Mouse (Mus musculus) lung, postnatal 0 days (tissue): ENCODE measurements around the gene Spns3. TPM values are rescaled to one million over a fixed set of nuclear protein-coding genes. Genes with fewer than 3 reads are reported as not detected.

Experiments used
- ATAC-seq: fragments of 200-750 bp; cut with Nextera tagmentation; 2 replicates; pipeline ENCODE4 v1.8.0; 2017; ENCODE audit warnings: moderate library complexity
- DNase-seq: peaks from one replicate; pipeline ENCODE4 v3.0.0-alpha.2; 2016; ENCODE audit warnings: low spot score
- H3K27ac ChIP-seq: fragments of 300-500 bp; sonication (generic); 2 replicates; pipeline ENCODE4 v1.5.1; 2014; ENCODE audit warnings: antibody characterized with exemption, mild to moderate bottlenecking, low read length, mixed read lengths
- H3K27me3 ChIP-seq: fragments of 300-500 bp; sonication (generic); replicated peaks from 2 replicates; pipeline ENCODE4 v1.6.1; 2014; ENCODE audit warnings: low read length, mixed read lengths; ENCODE audit not compliant: insufficient read depth
- H3K36me3 ChIP-seq: fragments of 300-500 bp; sonication (generic); 2 replicates; pipeline ENCODE4 v1.6.1; 2014; ENCODE audit warnings: low read length, mixed read lengths; ENCODE audit not compliant: insufficient read depth
- H3K4me1 ChIP-seq: fragments of 300-500 bp; sonication (generic); 2 replicates; pipeline ENCODE4 v1.6.1; 2014; ENCODE audit warnings: antibody characterized with exemption, low read depth, low read length, mixed read lengths; ENCODE audit not compliant: insufficient read depth
- H3K4me2 ChIP-seq: fragments of 300-500 bp; sonication (generic); replicated peaks from 2 replicates; pipeline ENCODE4 v1.6.1; 2014; ENCODE audit warnings: low read depth, mild to moderate bottlenecking, low read length, moderate library complexity, mixed read lengths
- H3K4me3 ChIP-seq: fragments of 300-500 bp; sonication (generic); 2 replicates; pipeline ENCODE4 v1.5.1; 2014; ENCODE audit warnings: low read depth, low read length
- H3K9ac ChIP-seq: fragments of 300-500 bp; sonication (generic); replicated peaks from 2 replicates; pipeline ENCODE4 v1.6.1; 2014; ENCODE audit warnings: low read depth, mild to moderate bottlenecking
- H3K9me3 ChIP-seq: fragments of 300-500 bp; sonication (generic); 2 replicates; pipeline ENCODE4 v1.6.1; 2016; ENCODE audit warnings: low read length, mixed read lengths
- CTCF ChIP-seq: IDR thresholded peaks from 2 replicates; pipeline ENCODE4 v1.5.1; 2016; ENCODE audit warnings: antibody characterized with exemption, mild to moderate bottlenecking
- EP300 ChIP-seq: IDR thresholded peaks from 2 replicates; pipeline ENCODE4 v1.6.1; 2016; ENCODE audit warnings: antibody characterized with exemption, mild to moderate bottlenecking, control low read depth
- WGBS: fragments of 180-500 bp; shearing (Covaris S2); extraction: QIAGEN DNeasy Blood & Tissue Kit; methylation state at CpG from one replicate; pipeline ENCODE4 v1.1.7; 2014; 5-methylcytosine and 5-hydroxymethylcytosine counted together
- polyA plus RNA-seq: library from polyadenylated mRNA; unstranded; fragments of >200 nt; fragmentation: Nextera tagmentation; extraction: Ambion mirVana; gene quantifications from 2 replicates; pipeline ENCODE4 v1.2.1, GENCODE M21; 2015

Gene Spns3
- polyA plus RNA-seq, 1 experiment from 2014 or later, result 0.06 TPM

DNA sequence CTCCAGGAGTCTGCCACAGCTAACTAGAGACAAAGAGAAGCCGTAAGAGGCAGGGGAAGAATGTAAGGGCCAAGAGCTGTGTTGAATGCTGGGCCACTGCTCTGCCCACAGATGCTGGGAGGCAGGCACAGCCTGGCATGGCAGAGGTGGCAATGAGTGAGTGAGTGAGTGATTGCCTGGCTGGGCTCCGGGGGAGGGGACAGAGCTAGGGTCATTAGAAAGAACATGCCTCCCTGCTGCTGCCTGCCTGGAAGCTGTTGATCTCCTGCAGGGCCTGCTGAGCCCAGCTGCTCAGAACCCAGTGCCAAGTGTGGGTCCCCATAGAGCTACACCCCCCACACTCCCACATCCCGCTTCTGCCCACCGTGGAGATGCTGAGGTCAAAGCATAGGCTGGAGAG is 52.9 kb downstream of the Spns3 start:
- Histone ChIP-seq H3K4me3 (no peak overlapping the region), H3K4me2 (no peak overlapping the region), H3K36me3 (no peaks in the 10 kb centered on the region), H3K4me1 (no peaks in the 10 kb centered on the region), H3K9me3 (no peaks in the 10 kb centered on the region), H3K9ac (no peak overlapping the region), H3K27me3 (no peaks in the 10 kb centered on the region), H3K27ac (no peak overlapping the region)
- TF ChIP-seq CTCF, result no peak
- TF ChIP-seq EP300, result no peak
- DNase-seq (no peak), ATAC-seq (no peak)
- 24% methylated on average over 4 of the region's 4 CpGs for WGBS

DNA sequence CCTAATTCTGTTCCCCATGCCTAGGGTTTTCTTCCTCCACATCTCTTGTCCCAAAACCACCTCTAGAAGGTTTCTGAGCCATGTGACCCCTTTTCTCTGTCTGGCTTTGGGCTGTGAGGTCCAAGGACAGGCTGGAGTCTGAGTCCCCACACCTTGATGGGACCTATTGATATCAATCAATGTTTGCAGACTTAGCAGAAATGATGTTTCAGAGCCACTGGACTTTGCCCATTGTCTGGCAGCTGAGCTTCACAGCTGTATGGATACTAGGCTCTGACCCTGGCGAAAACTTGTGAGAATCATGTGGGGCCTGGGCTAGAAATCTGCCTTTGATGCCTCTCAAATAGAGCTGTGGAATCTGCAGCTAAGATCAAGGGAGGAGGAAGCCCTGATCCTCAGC is 53.5 kb downstream of the Spns3 start:
- Histone ChIP-seq H3K9ac (no peak overlapping the region), H3K4me1 (no peaks in the 10 kb centered on the region), H3K4me3 (no peak overlapping the region), H3K27ac (no peak overlapping the region), H3K4me2 (no peak overlapping the region), H3K36me3 (no peaks in the 10 kb centered on the region), H3K9me3 (no peaks in the 10 kb centered on the region), H3K27me3 (no peaks in the 10 kb centered on the region)
- DNase-seq (no peak), ATAC-seq (no peak)
- 64% methylated on average over 1 of the region's 1 CpGs for WGBS
- TF ChIP-seq CTCF, result no peak
- no peak for TF ChIP-seq EP300

DNA sequence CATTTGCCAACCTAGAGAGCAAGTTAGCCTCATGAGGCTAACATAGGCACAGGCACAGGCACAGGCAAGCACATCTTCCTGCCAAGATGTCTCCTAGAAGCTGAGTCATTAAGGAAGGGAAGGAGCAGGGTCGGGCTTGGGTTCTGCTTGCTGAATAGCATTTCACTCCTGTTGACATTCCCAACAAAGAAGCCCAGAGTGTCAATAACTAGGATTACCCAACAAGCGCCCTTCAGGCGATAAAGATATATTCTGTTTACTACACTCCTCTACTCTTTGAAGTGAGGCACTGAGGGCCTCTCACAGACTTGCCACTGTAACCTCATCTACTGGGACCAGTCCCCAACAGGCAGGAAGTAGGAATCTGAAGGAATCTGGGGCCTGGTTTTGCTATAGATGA is 54.2 kb downstream of the Spns3 start:
- Histone ChIP-seq H3K4me1 (no peaks in the 10 kb centered on the region), H3K4me3 (no peak overlapping the region), H3K27ac (no peak overlapping the region), H3K9me3 (no peaks in the 10 kb centered on the region), H3K36me3 (no peaks in the 10 kb centered on the region), H3K27me3 (no peaks in the 10 kb centered on the region), H3K9ac (no peak overlapping the region), H3K4me2 (no peak overlapping the region)
- DNase-seq (no peak), ATAC-seq (no peak)
- 37% methylated on average over 3 of the region's 3 CpGs for WGBS
- TF ChIP-seq CTCF (no peak), EP300 (no peak)

DNA sequence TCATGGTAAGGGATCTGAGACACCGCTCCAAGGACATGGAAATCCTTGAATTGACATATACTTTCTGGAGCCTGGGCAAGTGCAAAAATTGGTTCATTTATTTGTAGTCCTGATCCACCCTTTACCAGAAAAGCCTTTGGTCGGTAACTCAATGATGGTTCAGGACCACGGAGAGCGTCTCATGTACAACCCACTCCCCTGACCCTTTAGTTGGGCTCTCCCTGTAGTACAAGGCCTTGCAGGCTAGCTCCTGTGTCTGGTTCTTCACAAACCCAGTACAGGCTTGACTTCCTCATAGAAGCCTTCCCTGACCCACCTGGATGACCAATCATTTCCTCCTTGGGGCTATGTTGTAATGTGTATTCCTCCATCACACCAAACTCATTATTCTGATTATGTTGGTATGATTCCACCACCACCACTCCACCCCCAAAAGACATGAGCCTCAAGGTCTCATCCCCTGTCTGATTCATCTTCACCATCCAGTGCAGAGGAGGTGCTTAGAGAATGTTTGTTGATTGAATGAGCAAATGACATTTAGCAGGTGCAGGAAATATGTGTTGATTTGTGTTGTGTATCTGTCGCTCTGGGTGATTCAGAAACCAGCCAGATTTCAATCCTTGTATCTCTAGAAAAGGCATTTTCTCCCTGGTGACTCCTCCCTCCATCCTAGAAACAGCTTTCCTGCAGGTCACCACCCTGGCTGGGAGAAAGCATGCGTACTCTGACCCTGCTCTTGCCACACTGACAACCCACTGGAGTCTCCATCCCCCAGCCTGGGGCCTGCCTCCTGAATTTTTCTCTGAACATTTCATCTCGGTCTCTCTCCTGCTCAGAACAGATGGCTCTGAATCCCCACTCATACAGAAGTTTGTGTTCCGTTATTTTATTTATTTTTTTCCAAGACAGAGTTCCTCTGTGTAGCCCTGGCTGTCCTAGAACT is 56.0 kb downstream of the Spns3 start:
- Histone ChIP-seq H3K27me3 (0 out of 2 replicates have a peak, but pooled peaks cover under 1% of the 10 kb centered on the region), H3K9me3 (no peaks in the 10 kb centered on the region), H3K4me3 (no peak overlapping the region), H3K4me1 (0 out of 2 replicates have a peak, but pooled peaks cover 2% of the 10 kb centered on the region), H3K9ac (no peak overlapping the region), H3K27ac (no peak overlapping the region), H3K36me3 (no peaks in the 10 kb centered on the region), H3K4me2 (no peak overlapping the region)
- TF ChIP-seq CTCF, result no peak
- TF ChIP-seq EP300, result no peak
- ATAC-seq (no peak), DNase-seq (no peak)
- 47% methylated on average over 8 of the region's 8 CpGs for WGBS

DNA sequence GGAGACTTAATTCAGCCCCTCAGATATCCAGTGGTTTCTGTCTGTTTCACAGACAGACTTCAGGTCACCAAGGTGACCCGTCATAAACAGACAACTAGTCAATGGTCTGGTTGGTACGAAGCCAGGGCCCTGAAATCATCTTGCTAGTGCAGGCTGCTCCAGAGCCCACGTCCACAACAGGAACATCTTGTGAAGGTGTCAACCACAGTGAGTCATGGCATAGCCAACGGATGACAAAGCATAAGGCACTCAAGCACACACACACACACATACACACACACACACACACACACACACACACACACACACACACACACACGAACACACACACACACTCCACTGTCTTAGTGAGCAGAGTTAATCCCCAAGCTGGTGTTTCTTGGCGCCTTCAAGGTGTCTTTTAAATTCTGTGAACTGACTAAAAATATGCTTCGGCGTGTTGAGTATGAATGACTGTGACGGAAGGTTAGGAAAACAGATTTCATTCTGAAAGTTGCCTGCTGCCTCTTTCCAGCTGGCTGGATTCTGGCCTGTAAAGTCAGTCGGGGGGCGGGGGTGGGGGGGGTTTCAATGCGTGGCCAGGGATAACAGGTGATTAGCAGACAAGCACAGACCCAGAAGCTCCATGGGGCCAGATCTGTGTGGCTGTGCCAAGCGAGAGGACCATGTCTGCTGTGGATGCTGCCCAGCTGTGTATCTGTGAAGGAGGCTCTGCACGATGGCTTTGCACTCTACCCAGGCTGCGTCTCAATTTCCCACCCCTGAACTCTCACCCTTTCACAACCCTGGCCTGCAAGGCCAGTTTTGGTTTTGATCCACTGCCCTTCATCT is 59.0 kb downstream of the Spns3 start:
- WGBS, result 65% methylated on average over 15 of the region's 15 CpGs
- no peak for TF ChIP-seq EP300
- no peak for TF ChIP-seq CTCF
- H3K36me3 ChIP-seq, result no peaks in the 10 kb centered on the region
- no peak overlapping the region for H3K4me3 ChIP-seq
- H3K9ac ChIP-seq, result no peak overlapping the region
- no peak for DNase-seq
- ATAC-seq, result no peak
- 0 out of 2 replicates have a peak, but pooled peaks cover 3% of the 10 kb centered on the region for H3K27me3 ChIP-seq
- peaks cover 8% of the 10 kb centered on the region; the same call in 1 of the 2 replicates for H3K4me1 ChIP-seq
- no peak overlapping the region for H3K27ac ChIP-seq
- H3K4me2 ChIP-seq, result no peak overlapping the region
- no peaks in the 10 kb centered on the region for H3K9me3 ChIP-seq

DNA sequence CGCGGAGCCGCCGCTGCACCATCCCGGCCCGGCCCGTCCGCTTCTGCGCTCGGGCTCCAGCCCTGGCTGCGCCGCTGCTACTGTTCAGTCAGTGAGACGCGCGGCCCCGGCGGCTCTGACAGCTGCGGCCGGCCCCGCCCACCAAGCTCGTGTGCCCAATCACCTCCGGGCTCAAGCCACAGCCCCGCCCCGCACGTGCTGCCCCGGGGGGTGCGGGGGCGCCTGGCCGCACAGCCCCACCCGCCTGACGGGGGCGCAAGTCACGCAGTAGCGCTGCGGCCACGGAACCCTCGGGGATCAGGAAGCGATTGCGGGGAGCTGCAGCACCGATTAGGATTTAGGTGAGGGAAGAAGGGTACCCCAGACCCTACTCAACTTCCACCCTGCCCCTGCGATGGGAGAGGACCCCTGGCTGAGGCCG is 60.4 kb downstream of the Spns3 start, which contains the start of gene Spns2:
Spns2 (minus strand) TSS at position 24 of the 421 bp plus-strand sequence.
- peak; percentile 96 for ATAC-seq
- no peaks in the 10 kb centered on the region for H3K9me3 ChIP-seq
- peak within 1 kb of the TSS; percentile 46 for H3K9ac ChIP-seq
- peak within 1 kb of the TSS; percentile 98 for H3K4me2 ChIP-seq
- WGBS, result 0% methylated on average over 37 of the region's 42 CpGs
- H3K27ac ChIP-seq, result peak within 1 kb of the TSS; percentile 43; the same call in 1 of the 2 replicates
- no peaks in the 10 kb centered on the region for H3K36me3 ChIP-seq
- DNase-seq, result peak; percentile 96
- H3K4me1 ChIP-seq, result peaks cover 8% of the 10 kb centered on the region; the same call in 1 of the 2 replicates
- H3K27me3 ChIP-seq, result 0 out of 2 replicates have a peak, but pooled peaks cover 3% of the 10 kb centered on the region
- TF ChIP-seq EP300 (no peak), CTCF (peak; percentile 75)
- H3K4me3 ChIP-seq, result peak within 1 kb of the TSS; percentile 71
